Mouse (Mus musculus) forebrain, embryonic 12.5 days (tissue): Measurements from ENCODE around the gene Phkg1. TPM values are rescaled to one million over a fixed set of nuclear protein-coding genes. Genes with fewer than 3 reads are reported as not detected.

Experiments used
- ATAC-seq: fragments of 200-750 bp; cut with Nextera tagmentation; 2 replicates; pipeline ENCODE4 v1.8.0; 2017; ENCODE audit warnings: moderate TSS enrichment; ENCODE audit not compliant: low FRiP score
- H3K27ac ChIP-seq: fragments of 300-500 bp; sonication (generic); 2 replicates; pipeline ENCODE4 v1.5.1; 2016; ENCODE audit warnings: mild to moderate bottlenecking
- H3K27me3 ChIP-seq: fragments of 300-500 bp; sonication (generic); 2 replicates; pipeline ENCODE4 v1.6.1; 2016; ENCODE audit warnings: mild to moderate bottlenecking
- H3K36me3 ChIP-seq: fragments of 300-500 bp; sonication (generic); replicated peaks from 2 replicates; pipeline ENCODE4 v1.6.1; 2016; ENCODE audit warnings: mild to moderate bottlenecking
- H3K4me1 ChIP-seq: fragments of 300-500 bp; sonication (generic); 2 replicates; pipeline ENCODE4 v1.6.1; 2016
- H3K4me2 ChIP-seq: fragments of 300-500 bp; sonication (generic); 2 replicates; pipeline ENCODE4 v1.6.1; 2016; ENCODE audit warnings: mild to moderate bottlenecking, moderate library complexity
- H3K4me3 ChIP-seq: fragments of 300-500 bp; sonication (generic); replicated peaks from 2 replicates; pipeline ENCODE4 v1.5.1; 2016; ENCODE audit warnings: mild to moderate bottlenecking
- H3K9ac ChIP-seq: fragments of 300-500 bp; sonication (generic); 2 replicates; pipeline ENCODE4 v1.6.1; 2016; ENCODE audit warnings: mild to moderate bottlenecking
- H3K9me3 ChIP-seq: fragments of 300-500 bp; sonication (generic); 2 replicates; pipeline ENCODE4 v1.6.1; 2016
- WGBS: fragments of 180-500 bp; shearing (Covaris S2); methylation state at CpG from one replicate; pipeline ENCODE4 v1.1.7; 2016; 5-methylcytosine and 5-hydroxymethylcytosine counted together
- polyA plus RNA-seq: library from polyadenylated mRNA; unstranded; fragments of >200 nt; fragmentation: Nextera tagmentation; extraction: Ambion mirVana; gene quantifications from 2 replicates; pipeline ENCODE4 v1.2.1, GENCODE M21; 2016

The Phkg1 gene
- polyA plus RNA-seq, 1 experiment from 2014 or later = 0.32 TPM

DNA sequence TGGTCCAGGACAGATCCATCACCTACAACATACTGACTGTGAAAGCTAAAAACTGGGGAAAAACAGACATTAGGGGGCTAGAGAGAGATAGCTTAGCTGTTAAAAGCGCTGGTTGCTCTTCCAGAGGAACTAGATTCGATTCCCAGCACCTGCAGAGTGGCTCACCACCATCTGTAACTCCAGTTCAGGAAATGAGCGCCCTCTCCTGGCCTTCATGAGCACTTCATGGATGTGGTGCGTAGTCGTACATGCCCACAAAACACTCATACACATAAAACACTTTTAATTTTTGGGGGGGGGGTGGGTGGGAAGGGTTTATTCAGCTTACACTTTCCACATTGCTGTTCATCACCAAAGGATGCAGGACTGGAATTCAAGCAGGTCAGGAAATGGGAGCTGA is 41.9 kb downstream of the Phkg1 start:
- Histone ChIP-seq H3K27ac (no peak overlapping the region), H3K4me1 (no peaks in the 10 kb centered on the region), H3K4me3 (no peak overlapping the region), H3K36me3 (peaks cover 56% of the 10 kb centered on the region), H3K27me3 (no peaks in the 10 kb centered on the region), H3K9ac (no peak overlapping the region), H3K4me2 (no peak overlapping the region), H3K9me3 (no peaks in the 10 kb centered on the region)
- ATAC-seq = no peak
- 84% methylated on average over 5 of the region's 5 CpGs for WGBS

- Histone ChIP-seq H3K4me3 (no peak overlapping the region), H3K9ac (no peak overlapping the region), H3K27ac (no peak overlapping the region), H3K9me3 (no peaks in the 10 kb centered on the region), H3K36me3 (peaks cover 50% of the 10 kb centered on the region), H3K4me2 (no peak overlapping the region), H3K4me1 (no peaks in the 10 kb centered on the region), H3K27me3 (no peaks in the 10 kb centered on the region)
- 43% methylated on average over 5 of the region's 5 CpGs for WGBS
- ATAC-seq = no peak
These were observed 43.2 kb downstream of the Phkg1 start for GRCm38 (mm10) chr5:129855163-129855562.

- Histone ChIP-seq H3K4me2 (peak overlapping the region; percentile 67), H3K36me3 (peaks cover 28% of the 10 kb centered on the region), H3K9me3 (0 out of 2 replicates have a peak, but pooled peaks cover 3% of the 10 kb centered on the region), H3K4me1 (peaks cover 12% of the 10 kb centered on the region), H3K27ac (no peak overlapping the region), H3K9ac (peak overlapping the region; percentile 76), H3K27me3 (no peaks in the 10 kb centered on the region), H3K4me3 (peak overlapping the region; percentile 65)
- ATAC-seq = no peak
- WGBS = 69% methylated on average over 8 of the region's 8 CpGs
These were observed 50.9 kb downstream of the Phkg1 start for GRCm38 (mm10) chr5:129847558-129847820.

DNA sequence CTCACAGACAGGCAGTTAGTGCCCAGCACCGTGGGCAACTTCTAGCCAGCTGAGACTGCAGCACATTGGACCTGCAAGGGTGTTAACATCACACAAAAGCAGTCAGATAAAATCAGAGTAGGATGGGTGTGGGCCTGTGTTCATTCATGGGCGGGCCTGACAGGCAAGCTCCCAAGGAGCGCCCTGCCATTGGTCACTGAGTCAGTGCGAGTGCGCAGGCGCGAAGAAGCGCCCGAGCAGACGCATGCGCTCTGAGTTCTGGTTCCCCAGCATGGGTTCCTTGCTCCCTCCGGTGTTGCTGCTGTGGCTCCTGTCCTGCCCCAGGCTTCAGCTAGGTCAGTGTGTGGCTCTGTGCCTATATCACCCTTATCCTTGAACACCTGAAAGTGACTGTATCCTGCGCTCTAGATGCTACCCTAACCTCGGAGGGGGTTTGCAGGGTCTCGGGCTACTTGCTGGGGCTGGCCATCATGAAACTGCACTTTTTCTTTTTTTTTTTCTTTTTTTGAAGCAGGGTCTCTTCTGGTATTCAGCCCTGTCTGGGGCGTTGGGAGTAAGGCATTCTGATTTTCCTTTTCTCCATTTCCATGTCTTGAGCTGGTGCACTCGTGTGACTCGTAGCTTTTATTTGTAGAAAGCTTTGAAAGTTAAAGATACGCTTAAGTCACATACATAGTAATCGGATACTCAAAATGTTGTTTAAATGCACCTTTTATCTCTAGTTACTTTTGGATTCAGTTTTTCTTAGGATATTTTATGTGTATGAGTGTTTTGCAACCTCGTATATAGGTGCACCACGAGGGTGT is 51.4 kb downstream of the Phkg1 start, which contains the start of gene Sumf2:
TSS of gene Sumf2 (plus strand) at position 235 of the 806 bp plus-strand sequence.
- H3K9me3 ChIP-seq = 0 out of 2 replicates have a peak, but pooled peaks cover 3% of the 10 kb centered on the region
- ATAC-seq = peak; percentile 99
- H3K4me1 ChIP-seq = peaks cover 12% of the 10 kb centered on the region
- peak within 1 kb of the TSS; percentile 76 for H3K9ac ChIP-seq
- H3K4me3 ChIP-seq = peak within 1 kb of the TSS; percentile 65
- H3K36me3 ChIP-seq = peaks cover 28% of the 10 kb centered on the region
- peak within 1 kb of the TSS; percentile 67 for H3K4me2 ChIP-seq
- H3K27ac ChIP-seq = peak within 1 kb of the TSS; percentile 85
- WGBS = 14% methylated on average over 22 of the region's 22 CpGs
- no peaks in the 10 kb centered on the region for H3K27me3 ChIP-seq

- H3K4me3 ChIP-seq = no peak overlapping the region
- no peak for ATAC-seq
- H3K9me3 ChIP-seq = 0 out of 2 replicates have a peak, but pooled peaks cover 3% of the 10 kb centered on the region
- H3K27ac ChIP-seq = no peak overlapping the region
- peaks cover 28% of the 10 kb centered on the region for H3K36me3 ChIP-seq
- no peak overlapping the region for H3K9ac ChIP-seq
- H3K4me2 ChIP-seq = no peak overlapping the region
- H3K27me3 ChIP-seq = no peaks in the 10 kb centered on the region
- peaks cover 12% of the 10 kb centered on the region for H3K4me1 ChIP-seq
- WGBS = 97% methylated on average over 5 of the region's 5 CpGs
These were observed 53.5 kb downstream of the Phkg1 start for GRCm38 (mm10) chr5:129844848-129845247.

Other genes with a start within 250 kb of the Phkg1 start
- gene Zfp11, start 228.4 kb downstream of the Phkg1 start, polyA plus RNA-seq = 5.6 and 6.3 TPM in 2 replicates
- gene Sept14, start 190.0 kb downstream of the Phkg1 start, polyA plus RNA-seq = not detected in 2 replicates
- 160 and 166 TPM in 2 replicates for gene Mrps17, start 183.1 kb downstream of the Phkg1 start, polyA plus RNA-seq
- gene Nipsnap2, start 173.5 kb downstream of the Phkg1 start, polyA plus RNA-seq = 79.0 and 83.1 TPM in 2 replicates
- 42.8 and 47.3 TPM in 2 replicates for gene Psph, start 111.1 kb downstream of the Phkg1 start, polyA plus RNA-seq
- gene Sumf2, start 51.6 kb downstream of the Phkg1 start, polyA plus RNA-seq = 47.0 and 49.2 TPM in 2 replicates
- gene Chchd2, start 11.1 kb downstream of the Phkg1 start, polyA plus RNA-seq = 756 and 796 TPM in 2 replicates
- 6.2 and 7.0 TPM in 2 replicates for gene Zbed5, start 2.8 kb downstream of the Phkg1 start, polyA plus RNA-seq
- gene Nupr1l, start 10.0 kb upstream of the Phkg1 start, polyA plus RNA-seq = 6.2 and 6.9 TPM in 2 replicates
- gene Vkorc1l1, start 43.4 kb upstream of the Phkg1 start, polyA plus RNA-seq = 41.2 and 41.3 TPM in 2 replicates
- gene Gusb, start 104.5 kb upstream of the Phkg1 start, polyA plus RNA-seq = 17.1 and 20.6 TPM in 2 replicates
- 20.9 and 23.5 TPM in 2 replicates for gene Asl, start 130.7 kb upstream of the Phkg1 start, polyA plus RNA-seq
- gene Crcp, start 130.7 kb upstream of the Phkg1 start, polyA plus RNA-seq = 54.0 and 55.8 TPM in 2 replicates
- gene Tpst1, start 174.8 kb upstream of the Phkg1 start, polyA plus RNA-seq = 55.1 and 56.5 TPM in 2 replicates
- 7.5 and 7.7 TPM in 2 replicates for gene Kctd7, start 246.3 kb upstream of the Phkg1 start, polyA plus RNA-seq